Mouse (Mus musculus) liver, embryonic 13.5 days (tissue): ENCODE measurements around the gene Anks3. TPM values are rescaled to one million over a fixed set of nuclear protein-coding genes. Genes with fewer than 3 reads are reported as not detected.

Experiments
- ATAC-seq: fragments of 200-750 bp; cut with Nextera tagmentation; 2 replicates; pipeline ENCODE4 v1.8.0; 2017; ENCODE audit warnings: low read depth, mild to moderate bottlenecking, moderate number of reproducible peaks, moderate library complexity
- DNase-seq: peaks from one replicate; pipeline ENCODE4 v3.0.0; 2022
- H3K27ac ChIP-seq: fragments of 300-500 bp; sonication (generic); 2 replicates; pipeline ENCODE4 v1.5.1; 2015; ENCODE audit warnings: moderate library complexity, mild to moderate bottlenecking, inconsistent platforms
- H3K27me3 ChIP-seq: fragments of 300-500 bp; sonication (generic); 2 replicates; pipeline ENCODE4 v1.6.1; 2015; ENCODE audit warnings: mild to moderate bottlenecking, inconsistent platforms
- H3K36me3 ChIP-seq: fragments of 300-500 bp; sonication (generic); 2 replicates; pipeline ENCODE4 v1.6.1; 2015; ENCODE audit warnings: mild to moderate bottlenecking, inconsistent platforms
- H3K4me1 ChIP-seq: fragments of 300-500 bp; sonication (generic); replicated peaks from 2 replicates; pipeline ENCODE4 v1.6.1; 2015; ENCODE audit warnings: inconsistent platforms
- H3K4me2 ChIP-seq: fragments of 300-500 bp; sonication (generic); 2 replicates; pipeline ENCODE4 v1.6.1; 2015; ENCODE audit warnings: inconsistent platforms, mild to moderate bottlenecking, moderate library complexity
- H3K4me3 ChIP-seq: fragments of 300-500 bp; sonication (generic); replicated peaks from 2 replicates; pipeline ENCODE4 v1.5.1; 2015; ENCODE audit warnings: mild to moderate bottlenecking, inconsistent platforms
- H3K9ac ChIP-seq: fragments of 300-500 bp; sonication (generic); 2 replicates; pipeline ENCODE4 v1.6.1; 2015; ENCODE audit warnings: mild to moderate bottlenecking, inconsistent platforms
- H3K9me3 ChIP-seq: fragments of 300-500 bp; sonication (generic); replicated peaks from 2 replicates; pipeline ENCODE4 v1.6.1; 2016; ENCODE audit warnings: inconsistent platforms
- WGBS: fragments of 180-500 bp; shearing (Covaris S2); methylation state at CpG from one replicate; pipeline ENCODE4 v1.1.7; 2015; ENCODE audit not compliant: insufficient replicate concordance; 5-methylcytosine and 5-hydroxymethylcytosine counted together
- polyA plus RNA-seq: library from polyadenylated mRNA; unstranded; fragments of >200 nt; fragmentation: Nextera tagmentation; extraction: Ambion mirVana; gene quantifications from 2 replicates; pipeline ENCODE4 v1.2.1, GENCODE M21; 2015

Gene Anks3
- polyA plus RNA-seq: 12.1 and 13.9 TPM in 2 replicates

GRCm38 (mm10) chr16:4963797-4964709, at the start of gene Anks3:
Anks3 (minus strand) TSS chr16:4964205.
- H3K9ac ChIP-seq: peak within 1 kb of the TSS; percentile 90
- H3K4me3 ChIP-seq: peak within 1 kb of the TSS; percentile 87
- peaks cover 30% of the 10 kb centered on the region for H3K4me1 ChIP-seq
- H3K36me3 ChIP-seq: no peaks in the 10 kb centered on the region
- no peaks in the 10 kb centered on the region for H3K9me3 ChIP-seq
- H3K27me3 ChIP-seq: no peaks in the 10 kb centered on the region
- peak; percentile 92 for DNase-seq
- H3K27ac ChIP-seq: peak within 1 kb of the TSS; percentile 89
- peak within 1 kb of the TSS; percentile 90 for H3K4me2 ChIP-seq
- under 1% methylated on average over 76 of the region's 76 CpGs for WGBS
- ATAC-seq: peak; percentile 98

GRCm38 (mm10) chr16:5013054-5013838, 49.2 kb upstream of the Anks3 start, which contains the start of gene Rogdi:
Rogdi (minus strand) TSS chr16:5013553.
- H3K4me1 ChIP-seq: peaks cover 34% of the 10 kb centered on the region
- ATAC-seq: peak; percentile 91
- under 1% methylated on average over 63 of the region's 63 CpGs for WGBS

GRCm38 (mm10) chr16:5012036-5013005, 48.3 kb upstream of the Anks3 start:
- Histone ChIP-seq H3K36me3 (peaks cover 31% of the 10 kb centered on the region), H3K4me1 (peaks cover 39% of the 10 kb centered on the region), H3K27ac (peak overlapping the region; percentile 73), H3K4me2 (peak overlapping the region; percentile 89), H3K9me3 (no peaks in the 10 kb centered on the region), H3K27me3 (0 out of 2 replicates have a peak, but pooled peaks cover 5% of the 10 kb centered on the region), H3K9ac (peak overlapping the region; percentile 74), H3K4me3 (peak overlapping the region; percentile 70)
- ATAC-seq (peak; percentile 64), DNase-seq (peak; percentile 63)
- WGBS: 35% methylated on average over 13 of the region's 13 CpGs

More at GRCm38 (mm10) chr16:5013054-5013838, 49.2 kb upstream of the Anks3 start, which contains the start of gene Rogdi:
- peak within 1 kb of the TSS; percentile 73 for H3K27ac ChIP-seq
- H3K9me3 ChIP-seq: no peaks in the 10 kb centered on the region
- peak within 1 kb of the TSS; percentile 74 for H3K9ac ChIP-seq
- peak; percentile 97 for DNase-seq
- H3K4me2 ChIP-seq: peak within 1 kb of the TSS; percentile 89
- H3K36me3 ChIP-seq: peaks cover 40% of the 10 kb centered on the region
- H3K27me3 ChIP-seq: 0 out of 2 replicates have a peak, but pooled peaks cover 5% of the 10 kb centered on the region
- peak within 1 kb of the TSS; percentile 70 for H3K4me3 ChIP-seq

- no peak overlapping the region for H3K4me2 ChIP-seq
- 45% methylated on average over 7 of the region's 7 CpGs for WGBS
- ATAC-seq (no peak), DNase-seq (no peak)
- H3K9ac ChIP-seq: no peak overlapping the region
- H3K4me1 ChIP-seq: peaks cover 39% of the 10 kb centered on the region
- no peak overlapping the region for H3K4me3 ChIP-seq
- H3K27me3 ChIP-seq: 0 out of 2 replicates have a peak, but pooled peaks cover 5% of the 10 kb centered on the region
- peaks cover 20% of the 10 kb centered on the region for H3K36me3 ChIP-seq
- H3K27ac ChIP-seq: no peak overlapping the region
- no peaks in the 10 kb centered on the region for H3K9me3 ChIP-seq
Observed at GRCm38 (mm10) chr16:5011285-5011684, 47.3 kb upstream of the Anks3 start.

DNA sequence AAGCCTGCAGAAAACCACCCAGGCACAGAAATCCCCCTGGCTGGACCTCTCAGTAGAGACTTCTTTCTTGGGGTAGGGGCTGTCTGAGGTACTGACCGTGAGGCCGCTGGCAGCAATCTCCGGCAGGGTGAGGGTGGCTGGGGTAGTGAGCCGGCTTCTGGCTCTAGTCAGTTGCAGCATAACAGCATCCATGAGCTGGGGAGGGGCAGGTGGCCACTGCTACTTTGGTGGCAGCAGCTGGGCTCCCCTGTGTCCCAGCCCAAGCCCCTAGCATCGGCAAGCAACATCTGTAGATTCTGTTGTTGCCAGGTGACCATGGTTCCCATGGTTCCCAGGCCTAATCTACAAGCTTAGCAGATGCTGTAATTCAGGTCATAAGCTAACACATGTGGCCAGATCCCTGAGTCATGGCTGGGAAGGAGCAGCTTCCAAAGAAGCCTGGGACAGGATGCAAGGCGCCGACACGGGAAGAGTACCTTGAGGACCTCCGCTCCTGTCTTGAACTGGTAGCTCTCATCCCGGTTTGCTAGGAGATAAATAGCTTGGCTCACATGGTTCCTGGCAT, 46.4 kb upstream of the Anks3 start:
- Histone ChIP-seq H3K27me3 (0 out of 2 replicates have a peak, but pooled peaks cover 5% of the 10 kb centered on the region), H3K4me1 (peaks cover 39% of the 10 kb centered on the region), H3K36me3 (peaks cover 12% of the 10 kb centered on the region), H3K4me3 (no peak overlapping the region), H3K27ac (peak overlapping the region; percentile 39; the same call in 1 of the 2 replicates), H3K4me2 (0 out of 2 replicates have a peak overlapping the region, but pooled peaks have one; percentile 8), H3K9ac (no peak overlapping the region), H3K9me3 (no peaks in the 10 kb centered on the region)
- WGBS: 75% methylated on average over 10 of the region's 10 CpGs
- ATAC-seq (no peak), DNase-seq (no peak)

DNA sequence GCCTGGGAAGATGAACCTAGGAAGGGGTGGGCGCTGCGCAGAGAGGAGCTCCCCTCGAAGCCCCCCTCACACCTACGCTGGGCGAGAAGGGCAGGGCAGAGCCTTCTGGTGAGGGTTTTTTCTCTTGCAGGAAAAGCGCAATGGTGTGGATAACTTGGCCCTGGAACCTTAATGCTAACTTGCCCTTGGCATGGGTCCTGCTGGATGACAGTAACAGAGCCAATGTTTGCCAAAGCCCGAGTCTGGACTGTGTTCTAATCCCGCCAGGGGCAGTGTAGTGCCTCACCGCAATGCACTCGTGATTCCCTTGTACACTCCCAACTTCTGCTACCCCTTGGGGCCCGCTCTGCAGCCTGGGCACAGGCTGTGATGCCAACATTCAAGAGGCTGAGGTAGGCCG, 44.1 kb upstream of the Anks3 start:
- Histone ChIP-seq H3K36me3 (no peaks in the 10 kb centered on the region), H3K27me3 (0 out of 2 replicates have a peak, but pooled peaks cover 5% of the 10 kb centered on the region), H3K9me3 (no peaks in the 10 kb centered on the region), H3K4me3 (no peak overlapping the region), H3K27ac (peak overlapping the region; percentile 43; the same call in 1 of the 2 replicates), H3K9ac (no peak overlapping the region), H3K4me2 (peak overlapping the region; percentile 19; the same call in 1 of the 2 replicates), H3K4me1 (peaks cover 38% of the 10 kb centered on the region)
- ATAC-seq (no peak), DNase-seq (no peak)
- 72% methylated on average over 12 of the region's 12 CpGs for WGBS

GRCm38 (mm10) chr16:5007492-5007891, 43.5 kb upstream of the Anks3 start:
- no peak overlapping the region for H3K4me3 ChIP-seq

DNA sequence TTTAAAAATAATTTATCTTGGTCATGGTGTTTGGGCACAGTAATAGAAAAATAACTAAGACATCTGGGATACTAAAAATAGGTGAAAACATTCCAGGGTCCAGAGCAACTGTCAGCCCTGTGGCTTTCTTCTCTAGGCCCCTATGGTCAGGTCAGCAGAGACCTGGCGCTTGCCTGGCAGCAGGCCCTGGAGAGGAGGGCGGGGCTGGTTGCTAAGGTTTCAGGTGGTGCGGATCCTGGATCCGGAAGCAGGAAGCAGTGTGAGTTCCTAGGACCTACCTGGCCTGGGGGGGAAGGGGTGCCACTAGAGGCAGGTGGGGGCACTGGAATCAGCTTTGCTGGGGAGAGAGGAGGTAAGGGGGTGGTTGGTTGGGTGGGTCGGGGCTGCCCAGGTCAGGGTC, 43.1 kb upstream of the Anks3 start, which contains the start of gene Smim22:
TSS of gene Smim22 (plus strand) at position 222 of the 400 bp plus-strand sequence.
- Histone ChIP-seq H3K36me3 (no peaks in the 10 kb centered on the region), H3K27ac (peak within 1 kb of the TSS; percentile 43; the same call in 1 of the 2 replicates), H3K4me1 (peaks cover 27% of the 10 kb centered on the region), H3K9ac (no peak within 1 kb of the TSS), H3K4me3 (no peak within 1 kb of the TSS), H3K4me2 (peak within 1 kb of the TSS; percentile 19; the same call in 1 of the 2 replicates), H3K27me3 (0 out of 2 replicates have a peak, but pooled peaks cover 5% of the 10 kb centered on the region), H3K9me3 (no peaks in the 10 kb centered on the region)
- DNase-seq (no peak), ATAC-seq (no peak)
- WGBS: 69% methylated on average over 5 of the region's 5 CpGs

More at GRCm38 (mm10) chr16:5007492-5007891, 43.5 kb upstream of the Anks3 start:
- no peaks in the 10 kb centered on the region for H3K36me3 ChIP-seq
- 0 out of 2 replicates have a peak overlapping the region, but pooled peaks have one; percentile 19 for H3K4me2 ChIP-seq
- peak overlapping the region; percentile 43; the same call in 1 of the 2 replicates for H3K27ac ChIP-seq
- 0 out of 2 replicates have a peak, but pooled peaks cover 5% of the 10 kb centered on the region for H3K27me3 ChIP-seq
- DNase-seq (no peak), ATAC-seq (no peak)
- WGBS: 48% methylated on average over 6 of the region's 6 CpGs
- H3K4me1 ChIP-seq: peaks cover 32% of the 10 kb centered on the region
- no peaks in the 10 kb centered on the region for H3K9me3 ChIP-seq
- no peak overlapping the region for H3K9ac ChIP-seq

- Histone ChIP-seq H3K4me2 (no peak overlapping the region), H3K27ac (no peak overlapping the region), H3K27me3 (no peaks in the 10 kb centered on the region), H3K9me3 (no peaks in the 10 kb centered on the region), H3K4me1 (peaks cover 4% of the 10 kb centered on the region; the same call in 1 of the 2 replicates), H3K36me3 (no peaks in the 10 kb centered on the region), H3K9ac (no peak overlapping the region), H3K4me3 (no peak overlapping the region)
- 52% methylated on average over 3 of the region's 3 CpGs for WGBS
- no peak for ATAC-seq
- DNase-seq: no peak
Observed at GRCm38 (mm10) chr16:5000611-5001010, 36.6 kb upstream of the Anks3 start.
